Mouse (Mus musculus) B cell, adult 62 days (primary cell): Measurements from ENCODE around the gene Gal. TPM values are rescaled to one million over a fixed set of nuclear protein-coding genes. Genes with fewer than 3 reads are reported as not detected.

Experiments
- total RNA-seq: library from RNA; stranded (reverse); gene quantifications from 4 replicates; pipeline ENCODE4 v1.2.4, GENCODE M21; 2023

Gene Gal
- not detected in 4 replicates for total RNA-seq

GRCm38 (mm10) chr19:3414268-3414733 lies at the start of gene Gal:
Gene Gal (minus strand): TSS chr19:3414544.

GRCm38 (mm10) chr19:3388629-3389057 lies 25.7 kb downstream of the Gal start, which contains the start of gene Tesmin:
Gene Tesmin (plus strand): TSS chr19:3388857.

Other genes with a start within 250 kb of the Gal start
- 35.3 to 47.4 TPM (median 44.7 TPM) in 4 replicates for gene Mrpl21, start 131.6 kb downstream of the Gal start, total RNA-seq
- 12.7 to 14.9 TPM (median 13.2 TPM) in 4 replicates for gene Ighmbp2, start 131.5 kb downstream of the Gal start, total RNA-seq
- 50.2 to 63.0 TPM (median 52.3 TPM) in 4 replicates for gene Cpt1a, start 92.2 kb downstream of the Gal start, total RNA-seq
- gene Tesmin, start 25.7 kb downstream of the Gal start, total RNA-seq: 0.26 to 0.83 TPM (median 0.60 TPM) in 4 replicates
- gene Ppp6r3, start 161.2 kb upstream of the Gal start, total RNA-seq: 142 to 162 TPM (median 145 TPM) in 4 replicates